Mouse (Mus musculus) forebrain, postnatal 0 days (tissue): ENCODE results near the gene Trappc4. TPM values are rescaled to one million over a fixed set of nuclear protein-coding genes. Genes with fewer than 3 reads are reported as not detected.

Experiments used
- ATAC-seq: fragments of 200-750 bp; cut with Nextera tagmentation; 2 replicates; pipeline ENCODE4 v1.8.0; 2017; ENCODE audit warnings: mild to moderate bottlenecking, moderate library complexity
- DNase-seq: peaks from one replicate; pipeline ENCODE4 v3.0.0-alpha.2; 2015
- H3K27ac ChIP-seq: fragments of 300-500 bp; sonication (generic); 2 replicates; pipeline ENCODE4 v1.5.1; 2014; ENCODE audit warnings: low read depth, mild to moderate bottlenecking, antibody characterized with exemption, low read length, moderate library complexity, mixed read lengths
- H3K27me3 ChIP-seq: fragments of 300-500 bp; sonication (generic); 2 replicates; pipeline ENCODE4 v1.6.1; 2014; ENCODE audit warnings: mild to moderate bottlenecking, low read length, mixed read lengths; ENCODE audit not compliant: insufficient read depth
- H3K36me3 ChIP-seq: fragments of 300-500 bp; sonication (generic); 2 replicates; pipeline ENCODE4 v1.6.1; 2014; ENCODE audit warnings: mild to moderate bottlenecking, moderate library complexity; ENCODE audit not compliant: insufficient read depth
- H3K4me1 ChIP-seq: fragments of 300-500 bp; sonication (generic); 2 replicates; pipeline ENCODE4 v1.6.1; 2014; ENCODE audit warnings: antibody characterized with exemption; ENCODE audit not compliant: insufficient read depth
- H3K4me2 ChIP-seq: fragments of 300-500 bp; sonication (generic); 2 replicates; pipeline ENCODE4 v1.6.1; 2014; ENCODE audit warnings: low read depth, mild to moderate bottlenecking, moderate library complexity
- H3K4me3 ChIP-seq: fragments of 300-500 bp; sonication (generic); 2 replicates; pipeline ENCODE4 v1.5.1; 2014; ENCODE audit warnings: low read depth, low read length, mixed read lengths
- H3K9ac ChIP-seq: fragments of 300-500 bp; sonication (generic); 2 replicates; pipeline ENCODE4 v1.6.1; 2014; ENCODE audit warnings: mild to moderate bottlenecking
- H3K9me3 ChIP-seq: fragments of 300-500 bp; sonication (generic); 2 replicates; pipeline ENCODE4 v1.6.1; 2016; ENCODE audit warnings: low read length
- CTCF ChIP-seq: sonication (generic); IDR thresholded peaks from 2 replicates; pipeline ENCODE4 v1.5.1; 2016; ENCODE audit warnings: antibody characterized with exemption, control low read depth, low read depth
- WGBS: fragments of 180-500 bp; shearing (Covaris S2); extraction: QIAGEN DNeasy Blood & Tissue Kit; methylation state at CpG from one replicate; pipeline ENCODE4 v1.1.7; 2014; 5-methylcytosine and 5-hydroxymethylcytosine counted together
- polyA plus RNA-seq: library from polyadenylated mRNA; unstranded; fragments of >200 nt; fragmentation: Nextera tagmentation; extraction: Ambion mirVana; gene quantifications from 2 replicates; pipeline ENCODE4 v1.2.1, GENCODE M21; 2015
- total RNA-seq: library from RNA; depleted of rRNA; stranded (reverse); fragments of >200 nt; gene quantifications from 2 replicates; pipeline ENCODE4 v1.2.3, GENCODE M21; 2014

Trappc4 gene
- total and polyA plus RNA-seq, 2 experiments from 2014 or later: 195 to 369 TPM

GRCm38 (mm10) chr9:44407752-44408097 is 325 bp upstream of the Trappc4 start:
- peaks cover 7% of the 10 kb centered on the region; the same call in 1 of the 2 replicates for H3K4me1 ChIP-seq
- no peak for TF ChIP-seq CTCF
- H3K27ac ChIP-seq: peak overlapping the region; percentile 97
- DNase-seq: no peak
- H3K36me3 ChIP-seq: peaks cover 54% of the 10 kb centered on the region
- peak overlapping the region; percentile 82 for H3K9ac ChIP-seq
- no peaks in the 10 kb centered on the region for H3K9me3 ChIP-seq
- H3K4me2 ChIP-seq: peak overlapping the region; percentile 76
- WGBS: 2% methylated on average over 24 of the region's 24 CpGs
- peak; percentile 42 for ATAC-seq
- H3K4me3 ChIP-seq: peak overlapping the region; percentile 77
- no peaks in the 10 kb centered on the region for H3K27me3 ChIP-seq

- ATAC-seq (no peak), DNase-seq (no peak)
- H3K36me3 ChIP-seq: peaks cover 63% of the 10 kb centered on the region
- H3K27me3 ChIP-seq: no peaks in the 10 kb centered on the region
- H3K4me2 ChIP-seq: no peak overlapping the region
- H3K4me1 ChIP-seq: peaks cover 7% of the 10 kb centered on the region; the same call in 1 of the 2 replicates
- no peaks in the 10 kb centered on the region for H3K9me3 ChIP-seq
- WGBS: 91% methylated on average over 3 of the region's 3 CpGs
- no peak for TF ChIP-seq CTCF
- no peak overlapping the region for H3K27ac ChIP-seq
- H3K9ac ChIP-seq: no peak overlapping the region
- no peak overlapping the region for H3K4me3 ChIP-seq
Observed at GRCm38 (mm10) chr9:44405011-44405410, 2.4 kb downstream of the Trappc4 start.

GRCm38 (mm10) chr9:44401081-44401480 is 6.3 kb downstream of the Trappc4 start:
- H3K4me3 ChIP-seq: no peak overlapping the region
- no peak for TF ChIP-seq CTCF
- no peaks in the 10 kb centered on the region for H3K27me3 ChIP-seq
- no peaks in the 10 kb centered on the region for H3K9me3 ChIP-seq
- 87% methylated on average over 4 of the region's 4 CpGs for WGBS
- H3K4me1 ChIP-seq: peaks cover 18% of the 10 kb centered on the region; the same call in 1 of the 2 replicates
- H3K27ac ChIP-seq: no peak overlapping the region
- H3K4me2 ChIP-seq: no peak overlapping the region
- no peak overlapping the region for H3K9ac ChIP-seq
- peaks cover 56% of the 10 kb centered on the region for H3K36me3 ChIP-seq
- DNase-seq (no peak), ATAC-seq (no peak)

GRCm38 (mm10) chr9:44399795-44400114 is 7.6 kb downstream of the Trappc4 start:
- Histone ChIP-seq H3K4me1 (0 out of 2 replicates have a peak, but pooled peaks cover 15% of the 10 kb centered on the region), H3K27me3 (no peaks in the 10 kb centered on the region), H3K9me3 (no peaks in the 10 kb centered on the region), H3K36me3 (peaks cover 51% of the 10 kb centered on the region), H3K9ac (no peak overlapping the region), H3K4me3 (no peak overlapping the region), H3K27ac (no peak overlapping the region), H3K4me2 (no peak overlapping the region)
- ATAC-seq (no peak), DNase-seq (no peak)
- no peak for TF ChIP-seq CTCF
- WGBS: 84% methylated on average over 6 of the region's 6 CpGs

GRCm38 (mm10) chr9:44399114-44399794 is 8.1 kb downstream of the Trappc4 start:
- TF ChIP-seq CTCF: no peak
- 0 out of 2 replicates have a peak, but pooled peaks cover 15% of the 10 kb centered on the region for H3K4me1 ChIP-seq
- no peaks in the 10 kb centered on the region for H3K9me3 ChIP-seq
- no peak for DNase-seq
- H3K27me3 ChIP-seq: no peaks in the 10 kb centered on the region
- no peak overlapping the region for H3K9ac ChIP-seq
- no peak overlapping the region for H3K4me2 ChIP-seq
- no peak overlapping the region for H3K4me3 ChIP-seq
- H3K27ac ChIP-seq: no peak overlapping the region
- peaks cover 46% of the 10 kb centered on the region for H3K36me3 ChIP-seq
- WGBS: 85% methylated on average over 13 of the region's 13 CpGs
- no peak for ATAC-seq

- DNase-seq: no peak
- Histone ChIP-seq H3K4me3 (no peak overlapping the region), H3K36me3 (peaks cover 39% of the 10 kb centered on the region), H3K9me3 (no peaks in the 10 kb centered on the region), H3K27me3 (no peaks in the 10 kb centered on the region), H3K4me1 (0 out of 2 replicates have a peak, but pooled peaks cover 15% of the 10 kb centered on the region), H3K27ac (no peak overlapping the region), H3K9ac (0 out of 2 replicates have a peak overlapping the region, but pooled peaks have one; percentile 84), H3K4me2 (peak overlapping the region; percentile 90)
- WGBS: 79% methylated on average over 9 of the region's 9 CpGs
- no peak for TF ChIP-seq CTCF
- no peak for ATAC-seq
Observed at GRCm38 (mm10) chr9:44398551-44398950, 8.8 kb downstream of the Trappc4 start.

- DNase-seq (no peak), ATAC-seq (no peak)
- Histone ChIP-seq H3K9ac (peak overlapping the region; percentile 84; the same call in 1 of the 2 replicates), H3K4me1 (0 out of 2 replicates have a peak, but pooled peaks cover 15% of the 10 kb centered on the region), H3K4me2 (peak overlapping the region; percentile 90), H3K4me3 (peak overlapping the region; percentile 64), H3K9me3 (no peaks in the 10 kb centered on the region), H3K36me3 (peaks cover 35% of the 10 kb centered on the region), H3K27me3 (no peaks in the 10 kb centered on the region), H3K27ac (no peak overlapping the region)
- TF ChIP-seq CTCF: no peak
- WGBS: 14% methylated on average over 4 of the region's 4 CpGs
Observed at GRCm38 (mm10) chr9:44398087-44398486, 9.3 kb downstream of the Trappc4 start.
